Mouse (Mus musculus) macrophage (primary cell): ENCODE measurements around the gene Dennd4a. TPM values are rescaled to one million over a fixed set of nuclear protein-coding genes. Genes with fewer than 3 reads are reported as not detected.

ENCODE experiments used
- H3K27ac ChIP-seq: fragments of 350-480 bp; formaldehyde crosslinking; 2 replicates; pipeline ENCODE4 v1.9.0; 2021
- H3K36me3 ChIP-seq: fragments of 350-480 bp; formaldehyde crosslinking; 2 replicates; pipeline ENCODE4 v1.9.0; 2021; ENCODE audit errors: inconsistent target
- H3K4me3 ChIP-seq: fragments of 350-480 bp; formaldehyde crosslinking; 2 replicates; pipeline ENCODE4 v1.9.0; 2021; ENCODE audit errors: inconsistent target
- H3K79me2 ChIP-seq: fragments of 350-480 bp; formaldehyde crosslinking; 2 replicates; pipeline ENCODE4 v1.9.0; 2021; ENCODE audit errors: inconsistent target
- WGBS: methylation state at CpG from one replicate; pipeline ENCODE4 v1.1.7; 2026; ENCODE audit warnings: inconsistent platforms; ENCODE audit not compliant: missing documents; 5-methylcytosine and 5-hydroxymethylcytosine counted together
- polyA plus RNA-seq: library from polyadenylated mRNA; stranded (reverse); fragments of 250-400 nt; gene quantifications from 3 replicates; pipeline ENCODE4 v1.2.4, GENCODE M21; 2018; ENCODE audit warnings: inconsistent platforms

The Dennd4a gene
- polyA plus RNA-seq, 1 experiment from 2014 or later = 5.1 TPM

GRCm38 (mm10) chr9:64902866-64903265 is 91.7 kb downstream of the Dennd4a start:
- H3K79me2 ChIP-seq = no peaks in the 10 kb centered on the region
- WGBS = 86% methylated on average over 4 of the region's 4 CpGs
- H3K36me3 ChIP-seq = peaks cover 6% of the 10 kb centered on the region; the same call in 1 of the 2 replicates
- H3K27ac ChIP-seq = no peak overlapping the region
- H3K4me3 ChIP-seq = no peak overlapping the region

DNA sequence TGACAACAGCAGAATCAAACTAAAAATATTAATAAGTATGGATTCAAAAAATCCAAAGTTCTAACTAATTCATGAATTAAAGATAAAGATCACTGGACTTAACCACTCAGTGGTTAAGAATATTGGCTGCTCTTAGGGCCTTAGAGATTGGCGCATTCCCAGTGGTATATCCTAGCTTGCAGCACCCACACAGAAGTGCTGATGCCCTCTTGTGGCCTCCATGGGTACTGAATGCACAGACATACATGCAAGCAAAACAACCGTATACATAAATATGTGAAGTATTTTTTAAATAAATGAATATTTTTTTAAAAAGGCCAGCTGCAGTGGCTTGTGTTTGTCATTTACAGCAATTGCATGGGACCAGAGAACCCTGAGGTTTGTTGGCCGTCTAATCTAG is 92.2 kb downstream of the Dennd4a start:
- H3K27ac ChIP-seq = no peak overlapping the region
- H3K36me3 ChIP-seq = peaks cover 6% of the 10 kb centered on the region; the same call in 1 of the 2 replicates
- WGBS = 92% methylated on average over 3 of the region's 3 CpGs
- no peaks in the 10 kb centered on the region for H3K79me2 ChIP-seq
- H3K4me3 ChIP-seq = no peak overlapping the region

DNA sequence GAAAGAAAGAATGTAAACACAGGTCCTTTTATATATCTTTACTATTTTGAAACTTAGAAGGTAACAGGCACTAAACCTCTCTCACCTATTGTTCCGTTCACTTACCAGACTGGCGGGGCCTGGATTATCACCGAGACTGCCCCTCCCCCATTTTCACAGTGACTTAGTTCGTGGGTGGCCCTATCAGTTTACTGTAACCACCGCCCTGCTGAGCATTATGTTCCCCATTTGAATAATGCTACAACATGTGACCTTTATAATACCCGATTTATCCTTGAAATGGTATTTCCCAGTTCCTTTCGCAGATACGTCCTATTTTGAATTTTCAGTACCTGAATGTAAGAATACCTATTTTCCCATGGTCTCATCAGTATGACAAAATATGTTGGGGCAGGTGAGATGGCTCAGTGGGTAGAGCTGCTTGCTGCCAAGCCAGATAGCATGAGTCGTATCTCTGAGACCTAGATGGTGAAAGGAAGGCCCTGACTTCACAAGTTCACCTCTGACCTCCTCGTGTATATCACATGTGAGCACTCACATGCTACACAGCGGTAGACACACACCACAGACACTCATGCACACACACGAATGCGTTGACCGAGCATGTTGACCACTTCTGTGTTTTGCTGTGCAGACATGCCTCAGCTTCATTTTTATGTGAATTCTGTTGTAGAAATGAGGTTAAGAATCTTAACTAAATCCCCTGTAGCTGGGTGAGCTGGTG is 93.9 kb downstream of the Dennd4a start:
- Histone ChIP-seq H3K27ac (no peak overlapping the region), H3K4me3 (no peak overlapping the region), H3K36me3 (peaks cover 6% of the 10 kb centered on the region; the same call in 1 of the 2 replicates), H3K79me2 (no peaks in the 10 kb centered on the region)
- WGBS = 95% methylated on average over 14 of the region's 14 CpGs

DNA sequence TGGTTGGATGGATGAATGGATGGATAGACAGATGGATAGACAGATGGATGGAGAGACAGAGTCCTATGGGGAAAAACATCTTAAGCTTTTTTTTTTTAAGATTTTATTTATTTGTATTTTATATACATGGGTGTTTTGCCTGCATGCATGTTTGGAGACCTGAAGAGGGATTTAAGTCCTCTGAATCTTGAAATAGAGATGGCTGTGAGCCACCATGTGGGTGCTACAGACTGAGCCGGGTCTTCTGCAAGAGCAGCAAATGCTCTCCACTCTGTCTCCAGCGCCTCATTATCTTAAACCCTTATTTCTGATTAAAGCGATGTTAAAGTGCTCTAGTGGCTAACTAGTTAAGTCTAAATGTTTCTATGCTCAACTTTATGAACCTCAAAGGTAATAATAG is 96.3 kb downstream of the Dennd4a start:
- no peak overlapping the region for H3K27ac ChIP-seq
- peaks cover 14% of the 10 kb centered on the region; the same call in 1 of the 2 replicates for H3K36me3 ChIP-seq
- no peak overlapping the region for H3K4me3 ChIP-seq
- 100% methylated on average over 3 of the region's 3 CpGs for WGBS
- no peaks in the 10 kb centered on the region for H3K79me2 ChIP-seq

GRCm38 (mm10) chr9:64913406-64913805 is 102.3 kb downstream of the Dennd4a start:
- 98% methylated on average over 4 of the region's 4 CpGs for WGBS
- Histone ChIP-seq H3K4me3 (no peak overlapping the region), H3K36me3 (peaks cover 9% of the 10 kb centered on the region; the same call in 1 of the 2 replicates), H3K79me2 (no peaks in the 10 kb centered on the region), H3K27ac (no peak overlapping the region)

DNA sequence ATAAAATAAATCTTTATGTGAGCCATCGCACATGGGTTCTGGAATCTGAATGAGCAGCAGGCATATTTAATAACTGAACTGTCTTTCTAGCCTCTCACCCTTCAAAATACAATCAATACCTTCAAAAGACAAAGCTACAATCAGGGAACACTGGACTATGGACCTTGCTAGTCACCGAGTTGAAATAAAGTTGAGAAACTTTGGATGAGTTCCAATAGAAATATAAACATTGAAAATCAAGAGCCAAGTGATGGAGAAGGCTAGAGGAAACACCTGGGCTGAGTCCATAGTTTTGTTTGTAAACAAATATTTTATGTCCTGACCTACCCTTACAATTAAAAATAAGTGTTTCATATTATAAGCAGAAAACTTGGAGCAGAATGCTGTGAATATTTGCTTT is 102.8 kb downstream of the Dennd4a start:
- Histone ChIP-seq H3K79me2 (no peaks in the 10 kb centered on the region), H3K27ac (no peak overlapping the region), H3K4me3 (no peak overlapping the region), H3K36me3 (peaks cover 9% of the 10 kb centered on the region; the same call in 1 of the 2 replicates)
- 93% methylated on average over 2 of the region's 2 CpGs for WGBS

DNA sequence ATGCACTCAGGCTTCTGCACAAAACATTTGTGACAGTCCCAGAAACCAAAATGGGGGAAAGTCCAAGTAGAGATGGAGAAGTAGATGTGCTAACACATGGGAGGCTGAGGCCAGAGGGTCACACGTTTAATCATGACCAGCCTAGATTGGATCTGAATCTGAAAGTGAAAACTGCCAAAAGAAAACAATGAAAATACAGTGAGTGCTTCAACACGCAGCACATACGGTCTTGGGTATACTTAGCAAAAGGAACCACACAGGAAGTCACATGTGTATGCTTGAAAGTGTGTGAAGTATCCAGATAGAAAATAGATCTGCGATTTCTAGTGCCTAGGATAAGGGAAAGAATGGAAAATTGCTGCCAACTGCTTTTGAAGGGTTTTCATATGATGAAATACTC is 103.5 kb downstream of the Dennd4a start:
- Histone ChIP-seq H3K27ac (0 out of 2 replicates have a peak overlapping the region, but pooled peaks have one; percentile 7), H3K36me3 (peaks cover 9% of the 10 kb centered on the region; the same call in 1 of the 2 replicates), H3K79me2 (no peaks in the 10 kb centered on the region), H3K4me3 (no peak overlapping the region)
- 9% methylated on average over 4 of the region's 4 CpGs for WGBS

DNA sequence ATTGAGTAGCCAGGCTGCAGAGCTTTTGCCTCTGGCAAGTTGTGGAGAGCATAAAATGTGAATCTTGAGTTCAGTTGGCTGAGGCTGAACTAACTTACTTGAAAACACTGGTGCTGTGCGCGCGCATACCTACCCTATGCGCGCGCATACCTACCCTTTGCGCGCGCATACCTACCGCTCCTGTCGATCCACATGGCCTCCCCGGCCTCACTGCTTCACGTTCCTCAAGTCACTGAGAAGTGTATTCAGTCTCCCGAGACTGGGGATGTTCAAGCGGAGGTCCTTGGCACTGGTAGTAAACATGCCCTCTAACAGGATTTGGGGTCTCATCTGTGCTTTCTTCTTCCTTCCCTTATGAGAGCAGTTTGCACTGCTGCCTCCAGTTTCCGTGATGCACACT is 107.4 kb downstream of the Dennd4a start:
- WGBS = 84% methylated on average over 16 of the region's 16 CpGs
- no peak overlapping the region for H3K27ac ChIP-seq
- H3K36me3 ChIP-seq = no peaks in the 10 kb centered on the region
- no peaks in the 10 kb centered on the region for H3K79me2 ChIP-seq
- H3K4me3 ChIP-seq = no peak overlapping the region

- WGBS = 8% methylated on average over 5 of the region's 5 CpGs
- no peaks in the 10 kb centered on the region for H3K36me3 ChIP-seq
- no peaks in the 10 kb centered on the region for H3K79me2 ChIP-seq
- no peak overlapping the region for H3K4me3 ChIP-seq
- H3K27ac ChIP-seq = peak overlapping the region; percentile 67
Observed at GRCm38 (mm10) chr9:64925771-64926170, 114.6 kb downstream of the Dennd4a start.

- H3K36me3 ChIP-seq = no peaks in the 10 kb centered on the region
- H3K4me3 ChIP-seq = no peak overlapping the region
- H3K79me2 ChIP-seq = no peaks in the 10 kb centered on the region
- 44% methylated on average over 8 of the region's 8 CpGs for WGBS
- peak overlapping the region; percentile 67 for H3K27ac ChIP-seq
Observed at GRCm38 (mm10) chr9:64926201-64926991, 115.3 kb downstream of the Dennd4a start.

- H3K27ac ChIP-seq = no peak overlapping the region
- no peaks in the 10 kb centered on the region for H3K36me3 ChIP-seq
- no peak overlapping the region for H3K4me3 ChIP-seq
- no peaks in the 10 kb centered on the region for H3K79me2 ChIP-seq
- WGBS = 62% methylated on average over 4 of the region's 4 CpGs
Observed at GRCm38 (mm10) chr9:64930256-64930655, 119.1 kb downstream of the Dennd4a start.

DNA sequence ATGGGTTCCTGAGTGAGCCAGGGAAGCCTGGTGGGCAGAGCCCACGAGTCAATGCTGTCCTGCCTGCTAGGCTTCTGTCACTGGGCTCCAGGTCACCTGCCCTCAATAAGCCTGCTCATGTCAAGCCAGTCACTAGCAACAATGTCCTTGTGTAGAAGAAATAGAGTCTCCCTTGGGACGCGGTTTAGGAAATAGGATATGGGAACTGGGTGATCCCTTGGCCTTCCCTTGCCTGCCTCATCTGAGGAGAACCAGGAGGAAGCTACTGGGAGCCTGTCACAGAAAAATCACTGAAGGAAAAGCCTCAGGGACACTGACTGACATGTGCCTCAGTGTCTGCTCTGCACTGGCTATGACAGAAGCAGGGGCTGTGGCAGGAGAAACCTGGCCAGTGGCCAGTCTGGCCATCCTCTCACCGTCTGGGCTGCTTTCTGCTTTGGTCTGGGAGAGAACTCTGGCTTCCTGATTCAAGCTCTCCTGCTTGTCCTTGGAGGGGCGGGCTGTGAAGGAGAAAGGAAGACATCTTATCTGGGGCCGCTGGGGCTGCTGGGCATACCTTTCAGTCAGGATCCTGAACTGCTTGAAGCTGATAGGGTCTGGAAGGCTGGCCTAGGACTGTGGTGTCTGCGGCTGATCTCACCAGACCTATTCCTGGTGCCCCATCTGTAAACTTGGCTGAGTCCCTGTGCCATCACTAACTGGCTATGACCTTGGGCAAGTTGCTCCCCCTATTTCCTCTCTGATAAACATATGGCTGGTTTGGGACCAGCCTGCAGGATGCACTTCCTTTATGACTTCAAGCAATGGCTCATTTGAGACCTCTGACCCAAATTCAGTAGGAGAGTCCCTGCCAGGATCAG is 120.8 kb downstream of the Dennd4a start:
- H3K36me3 ChIP-seq = no peaks in the 10 kb centered on the region
- no peak overlapping the region for H3K27ac ChIP-seq
- H3K4me3 ChIP-seq = no peak overlapping the region

GRCm38 (mm10) chr9:64934015-64934754 is 123.0 kb downstream of the Dennd4a start:
- WGBS = 83% methylated on average over 15 of the region's 15 CpGs
- Histone ChIP-seq H3K27ac (no peak overlapping the region), H3K79me2 (no peaks in the 10 kb centered on the region), H3K4me3 (no peak overlapping the region), H3K36me3 (no peaks in the 10 kb centered on the region)

More for the DNA sequence above, 120.8 kb downstream of the Dennd4a start:
- H3K79me2 ChIP-seq = no peaks in the 10 kb centered on the region
- 75% methylated on average over 7 of the region's 7 CpGs for WGBS

DNA sequence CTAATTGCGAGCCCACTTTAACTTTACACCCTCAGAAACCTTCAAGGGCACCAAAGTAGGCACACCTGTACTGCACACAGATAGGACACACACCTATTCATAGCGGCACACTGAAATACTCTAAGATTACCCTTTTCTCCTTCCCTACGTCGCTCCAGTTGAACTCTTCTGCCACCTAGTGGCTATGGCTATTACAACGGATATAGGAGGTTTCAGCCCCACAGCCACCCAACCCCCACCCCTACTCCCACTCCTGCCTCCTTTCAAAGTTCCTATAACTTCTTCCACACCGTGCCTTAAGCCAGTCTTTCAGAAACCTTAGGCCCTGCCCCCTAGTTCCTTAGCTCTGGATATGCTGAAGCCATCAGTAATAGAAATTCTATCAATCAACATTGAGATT is 125.4 kb downstream of the Dennd4a start:
- H3K36me3 ChIP-seq = no peaks in the 10 kb centered on the region
- H3K27ac ChIP-seq = no peak overlapping the region
- no peak overlapping the region for H3K4me3 ChIP-seq
- whole genome bisulfite sequencing = 4% methylated on average over 6 of the region's 6 CpGs
- no peaks in the 10 kb centered on the region for H3K79me2 ChIP-seq
